Mouse (Mus musculus) cerebellum, adult 2 months (tissue): ENCODE data around the gene Siae.

Experiments used
- CTCF ChIP-seq: fragments of 200-500 bp; IDR thresholded peaks from 2 replicates; pipeline ENCODE4 v1.5.1; 2011; ENCODE audit warnings: low read depth, mild to moderate bottlenecking, control low read depth, low read length, moderate library complexity, borderline replicate concordance; ENCODE audit not compliant: insufficient read depth
- POLR2A ChIP-seq: fragments of 200-500 bp; IDR thresholded peaks from 2 replicates; pipeline ENCODE4 v1.6.1; 2011; ENCODE audit warnings: low read length, control low read depth, borderline replicate concordance; ENCODE audit not compliant: insufficient read depth

DNA sequence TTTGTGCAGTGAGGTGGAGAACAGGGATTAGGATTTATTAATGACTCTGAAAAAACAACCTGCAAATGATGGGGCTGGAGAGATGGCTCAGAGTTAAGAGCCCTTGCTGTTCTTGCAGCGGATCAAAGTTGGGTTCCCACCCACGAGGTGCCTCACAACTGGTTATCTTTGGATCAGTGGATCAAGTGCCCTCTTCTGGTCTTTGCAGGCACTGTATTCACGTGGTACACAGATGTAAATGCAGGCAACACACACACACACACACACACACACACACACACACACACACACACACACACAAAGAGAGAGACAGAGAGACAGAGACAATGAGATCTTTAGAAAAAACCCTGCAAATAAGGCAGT lies 132.4 kb downstream of the Siae start:
- no peak for TF ChIP-seq POLR2A
- TF ChIP-seq CTCF, result no peak
